Mouse (Mus musculus): ENCODE measurements around the gene Synpo2. TPM values are rescaled to one million over a fixed set of nuclear protein-coding genes. Genes with fewer than 3 reads are reported as not detected.

Synpo2 gene
- polyA plus RNA-seq, 1 experiment from 2014 or later, result 12.8 TPM

- 88% methylated on average over 1 of the region's 1 CpGs for WGBS
- no peak for ATAC-seq (ENCODE audit: low read depth)
- no peaks in the 10 kb centered on the region for H3K36me3 ChIP-seq (ENCODE audit: control insufficient read depth, insufficient read depth, low read length)
- H3K9ac ChIP-seq (ENCODE audit: low read depth, low read length), result no peak overlapping the region
- H3K27ac ChIP-seq (replicated peaks; ENCODE audit: low read depth, low read length), result no peak overlapping the region
- no peak overlapping the region for H3K4me3 ChIP-seq (ENCODE audit: low read depth, low read length)
- no peak for DNase-seq (ENCODE audit: low spot score)
- H3K4me1 ChIP-seq (ENCODE audit: control insufficient read depth, insufficient read depth, low read length), result peaks cover 6% of the 10 kb centered on the region; the same call in 1 of the 2 replicates
- H3K27me3 ChIP-seq (replicated peaks; ENCODE audit: control insufficient read depth, insufficient read depth, low read length), result no peaks in the 10 kb centered on the region
- H3K9me3 ChIP-seq (ENCODE audit: control insufficient read depth, low read length), result no peaks in the 10 kb centered on the region
- no peak overlapping the region for H3K4me2 ChIP-seq (ENCODE audit: low read depth, low read length)
Observed at GRCm38 (mm10) chr3:123058832-123059231, 177.1 kb downstream of the Synpo2 start.

- no peak overlapping the region for H3K4me2 ChIP-seq (ENCODE audit: low read depth, low read length)
- no peak overlapping the region for H3K9ac ChIP-seq (ENCODE audit: low read depth, low read length)
- H3K27ac ChIP-seq (replicated peaks; ENCODE audit: low read depth, low read length), result no peak overlapping the region
- no peak overlapping the region for H3K4me3 ChIP-seq (ENCODE audit: low read depth, low read length)
- DNase-seq (ENCODE audit: low spot score) (peak; percentile 57), ATAC-seq (ENCODE audit: low read depth) (peak; percentile 53)
- no peaks in the 10 kb centered on the region for H3K4me1 ChIP-seq (ENCODE audit: control insufficient read depth, insufficient read depth, low read length)
- 56% methylated on average over 5 of the region's 5 CpGs for WGBS
- H3K36me3 ChIP-seq (ENCODE audit: control insufficient read depth, insufficient read depth, low read length), result no peaks in the 10 kb centered on the region
- H3K27me3 ChIP-seq (replicated peaks; ENCODE audit: control insufficient read depth, insufficient read depth, low read length), result no peaks in the 10 kb centered on the region
- H3K9me3 ChIP-seq (ENCODE audit: control insufficient read depth, low read length), result peaks cover 5% of the 10 kb centered on the region; the same call in 1 of the 2 replicates
Observed at GRCm38 (mm10) chr3:123054178-123054577, 181.8 kb downstream of the Synpo2 start.

GRCm38 (mm10) chr3:123053192-123053938 is 182.6 kb downstream of the Synpo2 start:
- H3K4me1 ChIP-seq (ENCODE audit: control insufficient read depth, insufficient read depth, low read length), result no peaks in the 10 kb centered on the region
- DNase-seq (ENCODE audit: low spot score) (no peak), ATAC-seq (ENCODE audit: low read depth) (no peak)
- no peak overlapping the region for H3K27ac ChIP-seq (replicated peaks; ENCODE audit: low read depth, low read length)
- no peaks in the 10 kb centered on the region for H3K27me3 ChIP-seq (replicated peaks; ENCODE audit: control insufficient read depth, insufficient read depth, low read length)
- H3K4me3 ChIP-seq (ENCODE audit: low read depth, low read length), result no peak overlapping the region
- H3K9ac ChIP-seq (ENCODE audit: low read depth, low read length), result no peak overlapping the region
- no peak overlapping the region for H3K4me2 ChIP-seq (ENCODE audit: low read depth, low read length)
- H3K9me3 ChIP-seq (ENCODE audit: control insufficient read depth, low read length), result peaks cover 6% of the 10 kb centered on the region; the same call in 1 of the 2 replicates
- 64% methylated on average over 8 of the region's 8 CpGs for WGBS
- H3K36me3 ChIP-seq (ENCODE audit: control insufficient read depth, insufficient read depth, low read length), result no peaks in the 10 kb centered on the region

- Histone ChIP-seq H3K4me1 (ENCODE audit: control insufficient read depth, insufficient read depth, low read length) (no peaks in the 10 kb centered on the region), H3K4me2 (ENCODE audit: low read depth, low read length) (no peak overlapping the region), H3K27me3 (replicated peaks; ENCODE audit: control insufficient read depth, insufficient read depth, low read length) (no peaks in the 10 kb centered on the region), H3K4me3 (ENCODE audit: low read depth, low read length) (no peak overlapping the region), H3K36me3 (ENCODE audit: control insufficient read depth, insufficient read depth, low read length) (no peaks in the 10 kb centered on the region), H3K9ac (ENCODE audit: low read depth, low read length) (no peak overlapping the region), H3K9me3 (ENCODE audit: control insufficient read depth, low read length) (no peaks in the 10 kb centered on the region), H3K27ac (replicated peaks; ENCODE audit: low read depth, low read length) (no peak overlapping the region)
- WGBS, result 88% methylated on average over 1 of the region's 1 CpGs
- ATAC-seq (ENCODE audit: low read depth), result no peak
- no peak for DNase-seq (ENCODE audit: low spot score)
Observed at GRCm38 (mm10) chr3:123042308-123042707, 193.6 kb downstream of the Synpo2 start.

GRCm38 (mm10) chr3:123034752-123035151 is 201.2 kb downstream of the Synpo2 start, which contains the start of gene Myoz2:
Gene Myoz2, minus strand, starts transcription at chr3:123035015.
- WGBS, result 84% methylated on average over 7 of the region's 7 CpGs
- Histone ChIP-seq H3K27ac (replicated peaks; ENCODE audit: low read depth, low read length) (no peak within 1 kb of the TSS; the same call in 1 of the 2 replicates), H3K9me3 (ENCODE audit: control insufficient read depth, low read length) (no peaks in the 10 kb centered on the region), H3K4me2 (ENCODE audit: low read depth, low read length) (no peak within 1 kb of the TSS), H3K4me1 (ENCODE audit: control insufficient read depth, insufficient read depth, low read length) (no peaks in the 10 kb centered on the region), H3K4me3 (ENCODE audit: low read depth, low read length) (no peak within 1 kb of the TSS), H3K27me3 (replicated peaks; ENCODE audit: control insufficient read depth, insufficient read depth, low read length) (no peaks in the 10 kb centered on the region), H3K36me3 (ENCODE audit: control insufficient read depth, insufficient read depth, low read length) (no peaks in the 10 kb centered on the region), H3K9ac (ENCODE audit: low read depth, low read length) (no peak within 1 kb of the TSS)
- ATAC-seq (ENCODE audit: low read depth) (no peak), DNase-seq (ENCODE audit: low spot score) (no peak)

- H3K27ac ChIP-seq (replicated peaks; ENCODE audit: low read depth, low read length), result no peak overlapping the region
- H3K4me2 ChIP-seq (ENCODE audit: low read depth, low read length), result no peak overlapping the region
- H3K9me3 ChIP-seq (ENCODE audit: control insufficient read depth, low read length), result no peaks in the 10 kb centered on the region
- no peak overlapping the region for H3K4me3 ChIP-seq (ENCODE audit: low read depth, low read length)
- ATAC-seq (ENCODE audit: low read depth) (no peak), DNase-seq (ENCODE audit: low spot score) (no peak)
- WGBS, result 61% methylated on average over 8 of the region's 8 CpGs
- H3K27me3 ChIP-seq (replicated peaks; ENCODE audit: control insufficient read depth, insufficient read depth, low read length), result no peaks in the 10 kb centered on the region
- no peak overlapping the region for H3K9ac ChIP-seq (ENCODE audit: low read depth, low read length)
- no peaks in the 10 kb centered on the region for H3K36me3 ChIP-seq (ENCODE audit: control insufficient read depth, insufficient read depth, low read length)
- H3K4me1 ChIP-seq (ENCODE audit: control insufficient read depth, insufficient read depth, low read length), result no peaks in the 10 kb centered on the region
Observed at GRCm38 (mm10) chr3:123033804-123034203, 202.1 kb downstream of the Synpo2 start.

Other genes with a start within 250 kb of the Synpo2 start
- 64.7 and 94.7 TPM in 2 replicates for gene Myoz2, start 201.1 kb downstream of the Synpo2 start, polyA plus RNA-seq (2014; fragmentation: Nextera tagmentation; extraction: Ambion mirVana)
- gene Sec24d, start 31.3 kb upstream of the Synpo2 start, polyA plus RNA-seq (2014; fragmentation: Nextera tagmentation; extraction: Ambion mirVana), result 125 and 128 TPM in 2 replicates
- gene Mettl14, start 150.0 kb upstream of the Synpo2 start, polyA plus RNA-seq (2014; fragmentation: Nextera tagmentation; extraction: Ambion mirVana), result 16.3 and 20.9 TPM in 2 replicates
- 27.9 and 30.2 TPM in 2 replicates for gene Prss12, start 210.8 kb upstream of the Synpo2 start, polyA plus RNA-seq (2014; fragmentation: Nextera tagmentation; extraction: Ambion mirVana)